Mouse (Mus musculus) heart, postnatal 0 days (tissue): ENCODE measurements at regions not wholly inside any gene's neighbourhood (a gene's known extent, or its start where the extent isn't known, plus 50 kb on each side); places are given as distances from the start of the nearest gene placed in this dataset.

Experiments
- ATAC-seq: fragments of 200-750 bp; cut with Nextera tagmentation; 2 replicates; pipeline ENCODE4 v1.8.0; 2017; ENCODE audit warnings: low read depth, moderate number of reproducible peaks, moderate library complexity; ENCODE audit not compliant: insufficient read depth
- DNase-seq: peaks from one replicate; pipeline ENCODE4 v3.0.0-alpha.2; 2016; ENCODE audit warnings: low spot score
- H3K27ac ChIP-seq: fragments of 300-500 bp; sonication (generic); 2 replicates; pipeline ENCODE4 v1.5.1; 2014; ENCODE audit warnings: low read depth, mild to moderate bottlenecking
- H3K27me3 ChIP-seq: fragments of 300-500 bp; sonication (generic); 2 replicates; pipeline ENCODE4 v1.6.1; 2014; ENCODE audit warnings: low read length, mixed read lengths; ENCODE audit not compliant: control insufficient read depth, insufficient read depth
- H3K36me3 ChIP-seq: fragments of 300-500 bp; sonication (generic); replicated peaks from 2 replicates; pipeline ENCODE4 v1.6.1; 2014; ENCODE audit warnings: low read length, mixed read lengths; ENCODE audit not compliant: control insufficient read depth, insufficient read depth
- H3K4me1 ChIP-seq: fragments of 300-500 bp; sonication (generic); 2 replicates; pipeline ENCODE4 v1.6.1; 2014; ENCODE audit warnings: antibody characterized with exemption; ENCODE audit not compliant: control insufficient read depth, insufficient read depth
- H3K4me2 ChIP-seq: fragments of 300-500 bp; sonication (generic); 2 replicates; pipeline ENCODE4 v1.6.1; 2014; ENCODE audit warnings: low read depth, mild to moderate bottlenecking, low read length, moderate library complexity
- H3K4me3 ChIP-seq: fragments of 300-500 bp; sonication (generic); 2 replicates; pipeline ENCODE4 v1.5.1; 2014; ENCODE audit warnings: low read depth, low read length
- H3K9ac ChIP-seq: fragments of 300-500 bp; sonication (generic); replicated peaks from 2 replicates; pipeline ENCODE4 v1.6.1; 2014; ENCODE audit warnings: low read depth, low read length, mixed read lengths
- H3K9me3 ChIP-seq: fragments of 300-500 bp; sonication (generic); replicated peaks from 2 replicates; pipeline ENCODE4 v1.6.1; 2016; ENCODE audit warnings: low read length; ENCODE audit not compliant: control insufficient read depth
- CTCF ChIP-seq: IDR thresholded peaks from 2 replicates; pipeline ENCODE4 v1.5.1; 2016; ENCODE audit warnings: antibody characterized with exemption, control low read depth, low read depth
- EP300 ChIP-seq: IDR thresholded peaks from 2 replicates; pipeline ENCODE4 v1.6.1; 2016; ENCODE audit warnings: antibody characterized with exemption, low read depth
- WGBS: fragments of 180-500 bp; shearing (Covaris S2); extraction: QIAGEN DNeasy Blood & Tissue Kit; methylation state at CpG from one replicate; pipeline ENCODE4 v1.1.7; 2014; 5-methylcytosine and 5-hydroxymethylcytosine counted together

DNA sequence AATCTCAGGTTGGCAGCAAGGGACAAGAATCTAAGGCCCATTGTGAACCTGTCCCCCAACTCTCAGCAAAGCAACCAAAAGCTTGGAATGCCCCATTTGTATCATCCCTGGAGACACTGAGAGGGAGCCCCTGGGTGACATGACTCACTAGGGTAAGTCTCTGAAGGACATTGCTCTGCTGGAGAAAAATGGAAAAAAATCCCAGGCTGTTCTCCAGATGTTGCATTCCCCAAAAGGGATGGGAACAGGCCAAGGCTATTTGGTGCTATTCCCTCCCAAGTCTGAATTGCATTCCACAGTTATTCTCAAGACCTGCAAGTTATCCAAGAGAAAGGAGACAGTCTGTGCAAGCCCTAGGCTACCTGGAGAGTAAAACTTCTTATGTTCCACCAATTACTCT, 77.7 kb downstream of the Rbm43 start:
- TF ChIP-seq CTCF: no peak
- TF ChIP-seq EP300: no peak
- Histone ChIP-seq H3K4me2 (no peak overlapping the region), H3K36me3 (no peaks in the 10 kb centered on the region), H3K4me1 (no peaks in the 10 kb centered on the region), H3K27ac (no peak overlapping the region), H3K9me3 (no peaks in the 10 kb centered on the region), H3K27me3 (no peaks in the 10 kb centered on the region), H3K4me3 (no peak overlapping the region), H3K9ac (no peak overlapping the region)
- ATAC-seq (no peak), DNase-seq (no peak)

DNA sequence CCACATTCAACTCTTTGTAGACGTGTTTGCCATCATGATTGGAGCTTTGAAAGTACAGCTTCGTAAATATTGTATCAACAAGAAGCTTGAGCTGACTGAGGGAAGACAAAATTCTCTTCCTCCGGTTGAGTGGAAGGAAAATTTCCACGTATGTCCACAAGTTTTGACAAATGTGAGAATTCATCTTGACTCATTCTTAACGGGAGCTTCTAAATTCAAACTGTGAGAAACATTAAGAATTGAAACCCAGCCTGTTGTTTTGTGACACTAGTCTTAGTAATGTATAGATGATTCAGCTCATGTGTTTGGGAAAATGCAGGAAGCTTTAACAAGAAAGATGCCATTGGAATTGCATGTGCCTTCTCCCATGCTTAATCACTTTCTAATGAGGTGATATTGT, 68.9 kb downstream of the Rbm43 start:
- no peak for TF ChIP-seq EP300
- TF ChIP-seq CTCF: no peak
- DNase-seq: no peak
- Histone ChIP-seq H3K9ac (no peak overlapping the region), H3K36me3 (no peaks in the 10 kb centered on the region), H3K4me1 (no peaks in the 10 kb centered on the region), H3K27ac (no peak overlapping the region), H3K4me3 (no peak overlapping the region), H3K9me3 (no peaks in the 10 kb centered on the region), H3K4me2 (no peak overlapping the region), H3K27me3 (no peaks in the 10 kb centered on the region)
- WGBS: 82% methylated on average over 5 of the region's 5 CpGs
- ATAC-seq: no peak

DNA sequence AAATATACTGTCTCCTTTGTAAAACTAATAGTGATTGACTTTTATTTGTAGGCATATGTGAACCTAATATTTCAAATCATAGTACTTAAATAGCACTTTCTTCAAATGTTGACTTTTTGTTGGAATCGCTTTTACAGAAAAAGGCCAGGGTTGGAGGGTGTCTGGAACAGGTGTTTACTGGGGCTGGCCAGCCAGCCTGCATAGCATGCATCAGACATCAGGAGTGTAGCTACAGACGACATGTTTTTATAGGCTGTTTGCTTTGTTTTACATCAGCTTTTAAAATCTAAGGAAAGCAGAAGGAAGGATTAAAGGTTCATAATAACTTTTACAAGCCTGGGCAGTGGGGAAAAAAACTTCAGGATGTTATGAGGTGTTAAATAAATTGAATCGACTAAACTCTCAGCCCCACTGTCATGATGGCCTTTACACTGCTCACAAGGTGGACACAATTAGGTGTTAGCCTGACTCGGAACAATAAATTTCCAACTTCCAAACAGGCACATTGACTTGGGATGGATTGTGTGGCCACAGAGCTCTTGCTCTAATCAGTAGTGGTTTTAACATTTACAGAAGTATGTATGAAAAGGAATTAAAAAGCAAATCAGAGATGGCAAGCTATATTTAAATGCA, 66.0 kb downstream of the Rbm43 start:
- DNase-seq (no peak), ATAC-seq (no peak)
- Histone ChIP-seq H3K4me3 (no peak overlapping the region), H3K9ac (no peak overlapping the region), H3K4me2 (no peak overlapping the region), H3K9me3 (no peaks in the 10 kb centered on the region), H3K27me3 (no peaks in the 10 kb centered on the region), H3K36me3 (no peaks in the 10 kb centered on the region), H3K27ac (no peak overlapping the region), H3K4me1 (no peaks in the 10 kb centered on the region)
- no peak for TF ChIP-seq CTCF
- no peak for TF ChIP-seq EP300
- WGBS: 71% methylated on average over 4 of the region's 4 CpGs

DNA sequence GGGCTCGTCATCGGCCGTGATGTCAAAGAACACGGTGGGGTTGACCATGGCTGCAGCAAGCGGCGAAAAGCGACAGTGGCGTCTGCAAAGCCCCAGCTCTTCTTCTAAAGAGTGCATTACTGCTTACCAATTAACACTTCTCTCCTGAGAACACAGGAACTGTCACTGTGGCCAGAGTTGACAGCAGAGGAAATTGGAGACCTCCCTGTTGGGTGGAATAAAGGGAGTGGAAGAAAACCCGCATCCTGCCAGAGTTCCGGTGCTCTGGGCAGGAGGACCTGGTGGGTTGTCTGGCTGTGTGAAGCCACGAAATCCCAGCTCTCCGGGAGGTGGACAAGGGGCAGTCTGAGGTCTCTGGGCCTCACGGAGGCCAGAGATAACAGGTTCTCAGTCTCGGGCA, 63.4 kb downstream of the Rbm43 start:
- no peak for DNase-seq
- Histone ChIP-seq H3K4me3 (no peak overlapping the region), H3K9me3 (no peaks in the 10 kb centered on the region), H3K9ac (no peak overlapping the region), H3K4me2 (no peak overlapping the region), H3K27ac (no peak overlapping the region), H3K27me3 (no peaks in the 10 kb centered on the region), H3K4me1 (no peaks in the 10 kb centered on the region), H3K36me3 (no peaks in the 10 kb centered on the region)
- WGBS: 71% methylated on average over 14 of the region's 14 CpGs
- ATAC-seq: no peak
- TF ChIP-seq CTCF: no peak
- TF ChIP-seq EP300: no peak
